Mouse (Mus musculus): ENCODE data around the gene Prkcd. TPM values are rescaled to one million over a fixed set of nuclear protein-coding genes. Genes with fewer than 3 reads are reported as not detected.

Gene Prkcd
- total RNA-seq (2021): 210 and 237 TPM in 2 replicates
- long read RNA-seq, transcript Prkcd-207 (18 exons, 2,777 nt): major isoform, 73 of 96 reads
- long read RNA-seq, partial matches to known transcripts: 7 of 96 reads
- long read RNA-seq, other reads (novel, unspliced or antisense): 9 of 96 reads

- DNase-seq: peak; percentile 87
Observed at GRCm38 (mm10) chr14:30625856-30626726, at the start of gene Prkcd. Prkcd (minus strand) TSS chr14:30626210.

DNA sequence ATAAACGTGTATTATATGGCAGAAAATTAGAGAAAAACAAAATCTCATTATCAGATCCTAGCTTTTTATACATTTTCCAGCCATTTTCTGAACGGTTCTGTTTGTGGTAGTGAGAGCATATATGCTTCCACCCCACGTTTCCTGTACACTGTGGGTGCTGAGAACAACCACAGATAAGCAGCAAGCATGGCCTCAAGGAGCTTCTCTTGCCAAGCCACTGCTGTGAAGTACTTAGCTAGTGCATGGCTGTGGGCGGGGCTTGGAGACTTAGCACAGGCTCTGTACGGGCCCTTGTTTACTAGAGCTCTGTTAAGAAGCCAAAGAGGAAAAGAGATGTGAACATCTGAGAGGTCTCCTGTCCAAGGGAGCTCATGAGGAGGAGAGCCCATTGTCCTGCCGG is 48.9 kb upstream of the Prkcd start:
- no peak for DNase-seq

GRCm38 (mm10) chr14:30671986-30672312 is 45.9 kb upstream of the Prkcd start:
- peak; percentile 87 for DNase-seq

DNA sequence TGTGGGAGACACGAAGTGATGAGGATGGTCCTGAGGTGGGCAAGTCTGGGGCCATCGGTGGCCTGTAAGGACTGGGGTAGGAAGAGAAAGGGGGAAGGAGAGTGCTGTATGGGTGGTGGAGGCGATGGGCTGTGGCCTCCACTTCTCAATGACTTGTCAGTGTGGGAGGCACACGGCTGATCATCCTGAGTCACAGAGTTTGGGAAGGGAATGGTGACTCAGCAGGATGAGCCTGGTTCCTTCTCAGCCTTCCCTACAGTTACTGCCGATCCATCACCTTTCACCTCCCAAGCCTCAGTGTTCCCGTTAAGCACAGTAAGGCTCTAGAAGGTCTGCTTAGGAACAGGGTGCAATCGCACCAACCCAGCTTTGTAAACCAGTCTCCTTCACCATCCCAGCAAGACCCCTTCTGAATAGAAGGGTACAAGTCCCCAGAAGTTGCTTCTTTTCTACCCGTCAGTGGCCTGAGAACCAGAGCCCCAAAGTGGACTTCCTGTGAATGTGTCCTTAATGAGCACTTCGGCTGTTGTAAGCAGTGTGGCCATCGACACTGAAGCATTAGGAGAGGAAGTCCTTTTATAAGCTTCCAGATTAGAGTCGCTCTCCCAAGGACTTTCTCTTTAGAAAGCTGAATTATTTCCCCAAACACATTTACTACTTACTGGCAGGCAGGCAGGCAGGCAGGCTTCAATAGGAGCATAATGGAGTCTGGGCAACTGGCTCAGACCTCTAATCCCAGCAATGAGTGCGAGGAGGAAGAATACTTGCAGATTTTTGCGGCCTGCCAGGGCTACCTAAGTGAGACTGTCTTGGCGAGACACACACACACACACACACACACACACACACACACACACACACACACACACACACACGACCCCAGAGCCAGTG is 45.3 kb upstream of the Prkcd start:
- peak; percentile 39 for DNase-seq

DNA sequence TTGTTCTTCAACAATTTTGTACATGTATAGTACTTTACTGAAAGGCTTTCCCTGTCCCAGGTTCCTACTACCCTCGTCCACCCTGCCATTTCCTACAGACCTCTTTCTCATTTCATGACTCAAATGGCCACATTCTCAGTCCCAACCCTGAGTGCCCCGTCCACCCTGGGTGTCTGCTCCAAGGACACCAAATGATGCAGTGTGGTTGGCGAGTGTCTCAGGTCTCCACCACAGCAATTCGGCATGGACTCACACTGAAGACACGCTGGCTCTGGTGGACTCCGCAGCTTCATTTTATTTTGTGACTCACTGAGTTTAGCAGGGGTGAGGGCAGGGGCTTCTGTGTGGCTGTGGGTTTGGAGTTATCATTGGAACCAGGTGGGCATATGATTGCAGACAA is 44.2 kb upstream of the Prkcd start:
- peak; percentile 50 for DNase-seq

DNA sequence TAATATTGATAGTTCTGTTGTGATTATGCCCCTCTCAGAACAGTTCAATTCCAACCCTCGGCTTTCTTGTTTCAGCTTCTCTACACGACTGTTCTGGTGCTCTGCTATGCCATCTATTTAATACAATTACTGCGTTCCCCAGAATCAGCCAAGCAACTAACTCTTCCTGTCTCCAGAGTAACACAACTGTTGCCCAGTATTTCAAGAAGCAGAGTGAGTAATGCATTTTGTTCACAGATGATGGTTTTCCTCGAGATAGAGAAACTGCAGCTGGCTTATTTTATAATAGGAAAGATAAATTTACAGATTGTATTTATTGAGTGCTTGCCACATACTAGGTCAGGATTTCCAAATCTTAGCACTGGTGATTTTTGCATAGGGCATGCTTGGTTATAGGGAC is 40.6 kb upstream of the Prkcd start:
- DNase-seq: no peak

DNA sequence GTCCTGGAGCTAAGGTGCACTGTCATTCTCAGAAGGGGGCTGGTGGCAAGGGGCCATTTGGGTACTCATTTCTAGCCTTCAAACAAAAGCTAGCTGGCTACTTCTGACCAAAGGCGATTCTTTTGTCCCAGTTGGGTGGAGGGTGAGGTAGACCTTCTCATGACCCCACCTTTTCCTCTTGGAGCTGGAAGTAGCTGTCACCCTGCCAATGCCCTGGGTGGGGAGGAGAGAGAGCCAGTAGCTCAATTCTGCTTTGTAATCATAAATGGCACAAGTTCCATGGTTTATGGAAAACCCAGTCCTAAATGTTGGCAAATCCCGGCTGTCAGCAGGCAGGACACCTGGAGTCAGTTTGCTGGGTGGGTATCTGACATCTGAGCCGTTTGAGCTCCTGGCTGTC is 40.1 kb upstream of the Prkcd start:
- DNase-seq: no peak

GRCm38 (mm10) chr14:30655531-30655930 is 29.5 kb upstream of the Prkcd start:
- no peak for DNase-seq

GRCm38 (mm10) chr14:30654691-30655228 is 28.8 kb upstream of the Prkcd start:
- DNase-seq: no peak

DNA sequence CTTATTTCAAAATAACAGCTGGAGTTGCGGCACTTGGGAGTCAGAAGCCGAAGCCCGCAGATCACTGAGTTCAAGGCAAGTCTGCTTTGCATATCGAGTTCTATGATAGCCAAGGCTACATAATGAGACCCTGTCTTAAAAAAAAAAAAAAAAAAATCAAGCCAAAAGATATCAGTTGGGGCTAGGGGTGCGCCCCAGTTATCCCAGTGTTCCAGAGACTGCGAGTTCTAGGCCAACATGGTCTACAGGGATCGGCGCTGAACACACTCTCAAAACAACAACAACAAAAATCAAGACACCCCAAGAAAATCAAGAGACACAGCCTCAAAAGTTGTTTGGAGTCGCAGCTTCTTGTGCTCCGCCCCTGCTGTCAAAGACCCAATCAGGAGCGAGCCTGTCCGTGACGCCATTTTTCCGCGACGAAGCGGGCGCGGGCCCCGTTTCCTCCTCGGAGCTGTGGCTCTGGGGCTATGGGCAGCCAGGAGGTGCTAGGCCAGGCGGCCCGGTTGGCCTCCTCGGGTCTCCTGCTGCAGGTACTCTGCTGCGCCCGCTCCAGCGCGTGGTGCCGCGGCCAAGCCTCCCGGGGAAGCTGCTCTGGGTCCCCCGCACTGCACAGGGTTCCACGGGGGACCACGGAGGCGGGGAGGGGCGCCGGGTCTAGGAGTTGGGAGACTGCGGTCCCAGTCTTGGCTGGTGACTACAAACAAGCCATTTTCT is 28.1 kb upstream of the Prkcd start, which contains the start of gene Rft1:
Gene Rft1, plus strand, starts transcription at position 418 of the 717 bp plus-strand sequence.
- DNase-seq: peak; percentile 99

GRCm38 (mm10) chr14:30650969-30651368 is 25.0 kb upstream of the Prkcd start:
- DNase-seq: peak; percentile 77

DNA sequence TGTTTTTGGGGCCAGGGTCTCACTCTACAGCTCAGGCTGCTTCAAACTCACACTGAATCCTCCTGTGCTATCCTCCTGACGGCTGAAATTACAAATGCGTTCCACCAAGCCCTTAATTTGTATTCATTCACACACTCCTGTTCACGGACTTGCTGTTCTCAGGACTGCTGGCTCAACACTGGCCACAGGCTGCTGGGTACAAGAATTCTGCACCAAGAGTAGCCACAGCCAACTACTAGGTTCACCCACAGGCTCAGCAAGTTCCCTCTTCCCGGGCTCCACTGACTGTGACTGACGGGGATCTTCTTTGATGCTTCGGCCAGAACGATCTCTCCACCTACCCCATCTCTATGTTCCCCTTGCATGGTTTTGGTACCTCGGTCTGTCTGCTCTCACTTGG is 23.7 kb upstream of the Prkcd start:
- no peak for DNase-seq

DNA sequence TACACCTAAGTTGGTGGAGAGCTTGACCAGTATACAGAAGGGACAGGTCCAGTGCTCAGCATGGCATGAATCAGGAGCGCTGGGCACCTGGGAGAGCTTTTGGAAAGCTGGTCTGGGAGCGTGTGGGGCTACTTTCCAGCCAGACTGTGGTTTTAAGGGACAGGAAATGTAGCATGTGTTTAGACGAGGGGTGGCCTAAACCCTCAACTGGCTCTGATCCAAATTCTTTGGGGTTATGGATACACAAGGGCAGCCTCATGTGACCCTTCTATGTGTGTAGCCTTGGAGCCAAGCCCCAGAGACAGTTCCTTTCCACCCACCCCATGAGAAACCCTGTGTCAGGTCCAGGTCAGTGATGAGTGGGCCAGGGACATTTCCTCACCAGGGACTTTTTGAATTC is 22.5 kb upstream of the Prkcd start:
- DNase-seq: no peak

- peak; percentile 29 for DNase-seq
Observed at GRCm38 (mm10) chr14:30646486-30646885, 20.5 kb upstream of the Prkcd start.

- DNase-seq: no peak
Observed at GRCm38 (mm10) chr14:30645066-30645465, 19.1 kb upstream of the Prkcd start.

GRCm38 (mm10) chr14:30644026-30644425 is 18.0 kb upstream of the Prkcd start:
- no peak for DNase-seq

DNA sequence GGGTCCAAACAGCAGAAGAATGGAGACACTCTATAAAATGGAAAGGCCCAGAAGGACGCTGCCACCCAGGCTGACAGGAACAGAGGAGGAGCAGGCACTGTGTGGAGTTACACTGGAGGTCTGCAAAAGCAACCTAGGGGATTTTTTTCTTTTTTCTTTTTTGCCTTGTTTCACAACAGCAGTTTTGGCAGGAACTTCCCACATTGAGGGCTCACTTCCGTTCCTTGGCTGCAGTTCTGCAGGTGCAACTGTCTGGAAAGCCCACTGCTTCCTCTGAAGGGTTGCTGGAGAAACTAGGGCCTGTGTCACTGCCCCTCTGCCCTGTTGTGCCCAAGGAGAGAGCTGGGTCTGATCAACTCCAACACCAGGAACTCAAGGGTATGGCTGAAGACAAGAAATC is 15.7 kb upstream of the Prkcd start:
- DNase-seq: no peak

DNA sequence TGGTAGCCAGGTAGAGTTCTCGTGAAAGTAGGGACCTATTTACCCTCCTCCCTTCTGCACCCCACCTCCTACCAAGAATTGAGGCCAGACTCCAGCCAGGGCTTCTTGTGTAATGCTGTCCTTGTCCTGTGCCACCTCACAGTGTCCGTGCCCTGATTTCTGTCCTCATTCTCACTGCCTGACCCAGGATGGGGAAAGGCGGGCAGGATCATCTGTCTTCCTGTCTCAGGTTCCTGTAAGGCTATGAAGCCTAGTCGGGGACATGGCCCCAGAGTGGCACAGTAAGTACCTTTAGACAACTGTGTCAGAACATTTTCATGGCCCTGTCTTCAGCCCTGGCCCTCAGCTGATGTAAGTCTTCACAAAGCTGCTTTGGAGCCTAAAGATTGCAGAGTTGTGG is 12.7 kb upstream of the Prkcd start:
- peak; percentile 41 for DNase-seq

GRCm38 (mm10) chr14:30638009-30638408 is 12.0 kb upstream of the Prkcd start:
- peak; percentile 42 for DNase-seq

DNA sequence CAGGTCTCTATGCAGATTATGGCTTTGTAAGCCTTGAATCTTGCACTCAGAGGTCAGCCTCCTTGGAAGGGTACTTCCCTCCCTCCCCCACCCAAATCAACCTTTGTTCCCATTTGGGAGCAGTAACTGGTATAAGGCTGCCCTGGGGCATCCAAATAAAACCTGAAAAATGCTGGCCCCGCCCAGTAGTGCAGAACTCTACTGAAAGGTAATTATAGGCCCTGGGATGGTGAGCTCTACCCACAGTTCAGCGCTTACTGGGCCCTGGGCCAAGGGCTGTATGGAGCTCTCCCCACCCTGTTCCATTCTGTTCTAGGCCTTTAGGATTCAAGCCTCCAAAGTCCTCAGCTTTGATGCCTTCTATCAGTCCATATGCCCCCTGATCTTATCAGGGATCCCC is 11.1 kb upstream of the Prkcd start:
- DNase-seq: no peak

GRCm38 (mm10) chr14:30636499-30636898 is 10.5 kb upstream of the Prkcd start:
- DNase-seq: peak; percentile 28

Data from adrenal gland, postnatal 25 days (tissue).